Mouse (Mus musculus): Measurements from ENCODE around the gene Hoxa6.

The Hoxa6 gene

DNA sequence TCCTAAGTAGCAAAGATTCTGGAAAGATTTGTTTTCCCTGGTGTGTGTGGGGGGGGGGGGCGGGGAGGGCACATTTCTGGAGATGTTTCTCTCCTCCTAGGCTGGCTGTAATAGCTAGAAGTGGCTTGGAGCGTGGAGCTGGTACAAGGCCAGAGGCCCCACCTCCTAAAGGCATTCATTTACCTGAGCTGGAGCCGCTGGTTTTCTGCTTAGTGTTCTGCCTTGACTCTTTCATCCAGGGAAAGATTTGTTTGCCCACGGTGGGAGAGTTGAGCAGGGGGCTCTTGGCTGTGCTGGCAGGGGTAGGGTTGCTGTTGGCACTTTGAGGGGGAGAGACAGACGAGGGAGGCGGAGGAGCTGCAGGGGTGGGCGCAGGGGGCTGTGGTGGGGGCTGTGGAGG, 36.6 kb downstream of the Hoxa6 start:
- TF ChIP-seq CTCF (conservative IDR thresholded peaks at IDR 0.05; ENCODE audit: low read length) (no peak), NANOG (IDR thresholded peaks at IDR 0.05; ENCODE audit: borderline replicate concordance, low read length) (no peak), POU5F1 (IDR thresholded peaks at IDR 0.05; ENCODE audit: borderline replicate concordance, low read length) (no peak)
- Histone ChIP-seq H3K36me3 (ENCODE audit: insufficient read depth, low read length) (no peaks in the 10 kb centered on the region), H3K4me1 (replicated peaks; ENCODE audit: low read depth, low read length) (peaks cover 59% of the 10 kb centered on the region), H3K27me3 (ENCODE audit: insufficient read depth, low read length) (peaks cover 93% of the 10 kb centered on the region), H3K4me3 (replicated peaks; ENCODE audit: low read length) (peak overlapping the region; percentile 73), H3K9me3 (ENCODE audit: low read length) (no peaks in the 10 kb centered on the region; the same call in 1 of the 2 replicates)

DNA sequence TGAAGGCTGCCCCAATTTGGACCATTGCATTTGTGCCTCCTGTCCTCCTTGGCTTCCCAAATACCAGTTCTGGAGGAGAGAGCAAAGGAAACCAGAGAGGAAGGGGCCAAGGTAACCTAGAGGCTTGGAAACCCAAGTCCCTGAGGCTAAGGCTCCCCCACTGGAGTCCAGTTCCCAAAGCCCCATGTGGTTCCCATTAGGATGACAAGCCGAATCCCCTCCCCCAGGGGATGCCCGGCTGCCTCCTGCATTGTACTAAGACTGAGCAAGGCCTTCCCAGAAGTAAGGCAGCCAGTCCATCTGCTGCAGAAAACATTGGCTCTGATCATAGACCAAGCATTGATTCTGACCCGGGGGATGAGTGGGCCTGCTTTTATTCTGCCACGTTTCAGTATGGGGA, 37.2 kb downstream of the Hoxa6 start:
- H3K9me3 ChIP-seq (ENCODE audit: low read length), result no peaks in the 10 kb centered on the region; the same call in 1 of the 2 replicates
- no peak overlapping the region for H3K4me3 ChIP-seq (replicated peaks; ENCODE audit: low read length)
- H3K4me1 ChIP-seq (replicated peaks; ENCODE audit: low read depth, low read length), result peaks cover 54% of the 10 kb centered on the region
- peaks cover 93% of the 10 kb centered on the region for H3K27me3 ChIP-seq (ENCODE audit: insufficient read depth, low read length)
- TF ChIP-seq CTCF (conservative IDR thresholded peaks at IDR 0.05; ENCODE audit: low read length) (no peak), NANOG (IDR thresholded peaks at IDR 0.05; ENCODE audit: borderline replicate concordance, low read length) (no peak), POU5F1 (IDR thresholded peaks at IDR 0.05; ENCODE audit: borderline replicate concordance, low read length) (no peak)
- H3K36me3 ChIP-seq (ENCODE audit: insufficient read depth, low read length), result no peaks in the 10 kb centered on the region

DNA sequence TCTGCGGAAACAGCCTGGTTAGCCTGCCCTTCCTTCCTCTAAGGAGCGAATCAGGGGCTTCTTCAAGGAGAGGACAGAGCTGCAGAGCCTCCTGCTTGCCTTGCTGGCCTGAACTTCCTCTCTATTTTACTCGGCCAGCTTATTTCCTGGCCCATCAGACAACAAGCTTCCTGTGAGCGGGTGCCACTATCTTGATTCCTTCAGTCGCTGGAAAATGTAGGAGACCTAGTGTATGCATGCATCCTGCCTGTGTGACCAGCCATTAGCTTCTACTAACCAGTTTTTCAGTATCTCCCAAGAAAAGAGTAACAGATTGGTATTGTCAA, 37.7 kb downstream of the Hoxa6 start:
- H3K27me3 ChIP-seq (ENCODE audit: insufficient read depth, low read length), result peaks cover 94% of the 10 kb centered on the region
- H3K9me3 ChIP-seq (ENCODE audit: low read length), result no peaks in the 10 kb centered on the region; the same call in 1 of the 2 replicates
- peaks cover 52% of the 10 kb centered on the region for H3K4me1 ChIP-seq (replicated peaks; ENCODE audit: low read depth, low read length)
- TF ChIP-seq NANOG (IDR thresholded peaks at IDR 0.05; ENCODE audit: borderline replicate concordance, low read length), result no peak
- TF ChIP-seq POU5F1 (IDR thresholded peaks at IDR 0.05; ENCODE audit: borderline replicate concordance, low read length), result no peak
- TF ChIP-seq CTCF (conservative IDR thresholded peaks at IDR 0.05; ENCODE audit: low read length), result no peak
- no peaks in the 10 kb centered on the region for H3K36me3 ChIP-seq (ENCODE audit: insufficient read depth, low read length)
- H3K4me3 ChIP-seq (replicated peaks; ENCODE audit: low read length), result peak overlapping the region; percentile 50

DNA sequence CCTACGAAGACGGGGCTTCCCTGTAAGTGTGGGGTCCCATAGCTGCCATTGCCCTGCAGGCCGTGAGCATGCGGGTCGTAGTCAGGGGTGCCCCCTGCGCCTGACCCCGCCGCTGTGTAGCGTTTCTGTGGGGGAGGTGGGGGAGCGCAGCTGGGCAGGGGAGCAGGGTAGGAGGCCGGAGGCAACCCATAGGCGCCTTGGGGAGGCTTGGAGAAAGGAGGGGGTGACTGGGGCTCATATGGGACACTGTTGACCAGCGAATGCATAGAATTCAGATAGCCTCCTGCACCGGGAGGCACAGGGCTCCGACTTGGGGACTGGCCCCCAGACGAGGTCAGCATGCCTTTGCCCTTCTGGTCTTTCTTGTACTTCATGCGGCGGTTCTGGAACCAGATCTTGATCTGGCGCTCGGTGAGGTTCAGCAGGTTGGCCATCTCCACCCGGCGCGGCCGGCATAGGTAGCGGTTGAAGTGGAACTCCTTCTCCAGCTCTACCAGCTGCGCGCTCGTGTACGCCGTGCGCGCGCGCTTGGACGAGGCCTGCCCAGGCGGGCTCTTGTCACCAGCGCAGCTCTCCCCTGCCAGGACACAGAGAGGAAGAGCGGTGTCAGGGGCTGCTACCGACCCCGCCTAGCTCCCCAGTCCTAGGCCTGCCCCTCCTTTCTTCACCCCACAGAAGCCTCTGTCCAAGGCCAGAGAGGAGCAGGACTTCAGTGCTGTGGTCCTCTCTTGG, 38.2 kb downstream of the Hoxa6 start:
- Histone ChIP-seq H3K27me3 (ENCODE audit: insufficient read depth, low read length) (peaks cover 97% of the 10 kb centered on the region), H3K4me1 (replicated peaks; ENCODE audit: low read depth, low read length) (peaks cover 57% of the 10 kb centered on the region), H3K36me3 (ENCODE audit: insufficient read depth, low read length) (no peaks in the 10 kb centered on the region), H3K9me3 (ENCODE audit: low read length) (no peaks in the 10 kb centered on the region; the same call in 1 of the 2 replicates), H3K4me3 (replicated peaks; ENCODE audit: low read length) (peak overlapping the region; percentile 50)
- TF ChIP-seq POU5F1 (IDR thresholded peaks at IDR 0.05; ENCODE audit: borderline replicate concordance, low read length) (no peak), CTCF (conservative IDR thresholded peaks at IDR 0.05; ENCODE audit: low read length) (no peak), NANOG (IDR thresholded peaks at IDR 0.05; ENCODE audit: borderline replicate concordance, low read length) (no peak)

GRCm38 (mm10) chr6:52169499-52170165, 38.9 kb downstream of the Hoxa6 start:
- Histone ChIP-seq H3K4me3 (replicated peaks; ENCODE audit: low read length) (peak overlapping the region; percentile 50; the same call in 1 of the 2 replicates), H3K36me3 (ENCODE audit: insufficient read depth, low read length) (no peaks in the 10 kb centered on the region), H3K9me3 (ENCODE audit: low read length) (no peaks in the 10 kb centered on the region; the same call in 1 of the 2 replicates), H3K27me3 (ENCODE audit: insufficient read depth, low read length) (peaks cover 97% of the 10 kb centered on the region), H3K4me1 (replicated peaks; ENCODE audit: low read depth, low read length) (peaks cover 59% of the 10 kb centered on the region)
- no peak for TF ChIP-seq NANOG (IDR thresholded peaks at IDR 0.05; ENCODE audit: borderline replicate concordance, low read length)
- no peak for TF ChIP-seq CTCF (conservative IDR thresholded peaks at IDR 0.05; ENCODE audit: low read length)
- no peak for TF ChIP-seq POU5F1 (IDR thresholded peaks at IDR 0.05; ENCODE audit: borderline replicate concordance, low read length)

- H3K9me3 ChIP-seq (ENCODE audit: low read length), result no peaks in the 10 kb centered on the region; the same call in 1 of the 2 replicates
- no peak for TF ChIP-seq CTCF (conservative IDR thresholded peaks at IDR 0.05; ENCODE audit: low read length)
- TF ChIP-seq POU5F1 (IDR thresholded peaks at IDR 0.05; ENCODE audit: borderline replicate concordance, low read length), result no peak
- TF ChIP-seq NANOG (IDR thresholded peaks at IDR 0.05; ENCODE audit: borderline replicate concordance, low read length), result no peak
- peaks cover 69% of the 10 kb centered on the region for H3K4me1 ChIP-seq (replicated peaks; ENCODE audit: low read depth, low read length)
- peak overlapping the region; percentile 41 for H3K4me3 ChIP-seq (replicated peaks; ENCODE audit: low read length)
- H3K36me3 ChIP-seq (ENCODE audit: insufficient read depth, low read length), result no peaks in the 10 kb centered on the region
- H3K27me3 ChIP-seq (ENCODE audit: insufficient read depth, low read length), result peaks cover 99% of the 10 kb centered on the region
Measured at GRCm38 (mm10) chr6:52168191-52169055, 40.1 kb downstream of the Hoxa6 start.

DNA sequence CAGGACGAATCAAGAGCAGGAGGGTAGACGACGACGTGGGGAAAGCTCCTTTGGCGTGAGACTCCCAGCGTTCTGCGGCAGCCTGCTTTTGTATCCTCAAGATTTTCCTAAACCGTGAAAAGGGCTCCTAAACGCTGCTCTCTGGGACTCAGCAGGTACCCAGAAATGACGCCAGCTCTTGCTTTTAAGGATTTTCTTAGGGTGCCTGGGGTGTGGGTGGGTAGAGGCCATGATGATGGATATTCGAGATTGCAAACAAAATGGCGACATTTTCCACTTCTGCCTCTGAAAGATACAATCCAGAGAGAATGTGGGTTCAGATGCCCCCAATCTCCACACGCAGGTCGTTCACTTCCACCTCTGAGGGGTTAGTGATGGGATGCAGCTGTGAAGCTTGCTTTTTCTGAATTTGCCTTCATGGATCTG, 40.8 kb downstream of the Hoxa6 start:
- Histone ChIP-seq H3K9me3 (ENCODE audit: low read length) (no peaks in the 10 kb centered on the region; the same call in 1 of the 2 replicates), H3K36me3 (ENCODE audit: insufficient read depth, low read length) (no peaks in the 10 kb centered on the region), H3K27me3 (ENCODE audit: insufficient read depth, low read length) (peaks cover 99% of the 10 kb centered on the region), H3K4me1 (replicated peaks; ENCODE audit: low read depth, low read length) (peaks cover 73% of the 10 kb centered on the region), H3K4me3 (replicated peaks; ENCODE audit: low read length) (no peak overlapping the region)
- TF ChIP-seq NANOG (IDR thresholded peaks at IDR 0.05; ENCODE audit: borderline replicate concordance, low read length) (no peak), POU5F1 (IDR thresholded peaks at IDR 0.05; ENCODE audit: borderline replicate concordance, low read length) (no peak), CTCF (conservative IDR thresholded peaks at IDR 0.05; ENCODE audit: low read length) (no peak)

GRCm38 (mm10) chr6:52167176-52167575, 41.3 kb downstream of the Hoxa6 start:
- Histone ChIP-seq H3K4me1 (replicated peaks; ENCODE audit: low read depth, low read length) (peaks cover 71% of the 10 kb centered on the region), H3K9me3 (ENCODE audit: low read length) (no peaks in the 10 kb centered on the region; the same call in 1 of the 2 replicates), H3K36me3 (ENCODE audit: insufficient read depth, low read length) (no peaks in the 10 kb centered on the region), H3K27me3 (ENCODE audit: insufficient read depth, low read length) (peaks cover 97% of the 10 kb centered on the region), H3K4me3 (replicated peaks; ENCODE audit: low read length) (no peak overlapping the region)
- TF ChIP-seq CTCF (conservative IDR thresholded peaks at IDR 0.05; ENCODE audit: low read length) (no peak), POU5F1 (IDR thresholded peaks at IDR 0.05; ENCODE audit: borderline replicate concordance, low read length) (no peak), NANOG (IDR thresholded peaks at IDR 0.05; ENCODE audit: borderline replicate concordance, low read length) (no peak)
